Mouse (Mus musculus): ENCODE measurements at regions not wholly inside any gene's neighbourhood (a gene's known extent, or its start where the extent isn't known, plus 50 kb on each side); places are given as distances from the start of the nearest gene placed in this dataset.
"Not testable (repeated sequence)": the region's sequence is repeated elsewhere in the genome, so short reads cannot be mapped to it uniquely, and the experiment has no call there.

- not testable (repeated sequence) for TF ChIP-seq CTCF (IDR thresholded peaks at IDR 0.05; ENCODE audit: borderline replicate concordance, insufficient read depth, low read length); POLR2A (IDR thresholded peaks at IDR 0.05; ENCODE audit: low read depth, low read length)
Observed at GRCm38 (mm10) chr17:13462663-13463062, 108.3 kb downstream of the Tcp10c start.
